Mouse (Mus musculus) MEL (cell line): ENCODE data around the gene Adamtsl3. TPM values are rescaled to one million over a fixed set of nuclear protein-coding genes. Genes with fewer than 3 reads are reported as not detected.

Experiments used
- DNase-seq: peaks from one replicate; pipeline ENCODE4 v3.0.0; 2011; ENCODE audit warnings: low read depth, low spot score
- H3K27ac ChIP-seq: 2 replicates; pipeline ENCODE4 v1.5.1; 2012; ENCODE audit warnings: low read depth, mild to moderate bottlenecking, control low read depth, low read length, moderate library complexity; ENCODE audit not compliant: control insufficient read depth
- H3K27me3 ChIP-seq, 2 experiments: fragments of 150-350 bp in 1 of 2; sonication (generic) in 1 of 2; 2 replicates each; pipeline ENCODE4 v1.6.1; 2012; ENCODE audit warnings: low read length in 2 of 2, mild to moderate bottlenecking in 2 of 2, improper control_type of control experiment in 1 of 2, moderate library complexity in 1 of 2; ENCODE audit not compliant: insufficient read depth in 2 of 2, control insufficient read depth in 1 of 2
- H3K36me3 ChIP-seq, 2 experiments: 2 replicates each; pipeline ENCODE4 v1.6.1; 2012 to 2014; ENCODE audit warnings: low read length in 2 of 2, improper control_type of control experiment in 1 of 2, inconsistent platforms in 1 of 2, mild to moderate bottlenecking in 1 of 2; ENCODE audit not compliant: insufficient read depth in 2 of 2, control insufficient read depth in 1 of 2
- H3K4me1 ChIP-seq, 2 experiments: fragments of 150-350 bp in 1 of 2; sonication (generic) in 1 of 2; 2 replicates each; pipeline ENCODE4 v1.6.1; 2012; ENCODE audit warnings: low read length in 2 of 2, improper control_type of control experiment in 1 of 2, mild to moderate bottlenecking in 1 of 2; ENCODE audit not compliant: insufficient read depth in 2 of 2, control insufficient read depth in 1 of 2
- H3K4me3 ChIP-seq, 2 experiments: fragments of 150-350 bp in 1 of 2; sonication (generic) in 1 of 2; 2 replicates each; pipeline ENCODE4 v1.5.1; 2012; ENCODE audit warnings: low read depth in 2 of 2, low read length in 2 of 2, mild to moderate bottlenecking in 2 of 2, moderate library complexity in 2 of 2, control low read depth in 1 of 2, improper control_type of control experiment in 1 of 2; ENCODE audit not compliant: control insufficient read depth in 1 of 2, insufficient read depth in 1 of 2
- H3K79me2 ChIP-seq: 2 replicates; pipeline ENCODE4 v1.6.1; 2012; ENCODE audit warnings: mild to moderate bottlenecking, low read length, moderate library complexity; ENCODE audit not compliant: control insufficient read depth, poor library complexity, insufficient read depth
- H3K9ac ChIP-seq: 2 replicates; pipeline ENCODE4 v1.6.1; 2012; ENCODE audit warnings: low read depth, mild to moderate bottlenecking, control low read depth, low read length, moderate library complexity; ENCODE audit not compliant: control insufficient read depth, poor library complexity, severe bottlenecking
- H3K9me3 ChIP-seq: fragments of 150-350 bp; sonication (generic); replicated peaks from 2 replicates; pipeline ENCODE4 v1.6.1; 2012; ENCODE audit warnings: mild to moderate bottlenecking, low read length, improper control_type of control experiment, moderate library complexity; ENCODE audit not compliant: insufficient read depth
- BHLHE40 ChIP-seq: IDR thresholded peaks from 2 replicates; pipeline ENCODE4 v1.6.1; 2012; ENCODE audit warnings: low read depth, mild to moderate bottlenecking, inconsistent platforms, low read length, improper control_type of control experiment, borderline replicate concordance
- CTCF ChIP-seq, 3 experiments: IDR thresholded peaks in 2 of 3; conservative IDR thresholded peaks in 1 of 3; 2 replicates each; pipeline ENCODE4 v1.5.1; 2011 to 2012; ENCODE audit warnings: low read length in 3 of 3, low read depth in 2 of 3, mild to moderate bottlenecking in 2 of 3, improper control_type of control experiment in 1 of 3, inconsistent platforms in 1 of 3, mixed read lengths in 1 of 3, moderate library complexity in 1 of 3; ENCODE audit not compliant: control insufficient read depth in 1 of 3, insufficient read depth in 1 of 3, poor library complexity in 1 of 3, severe bottlenecking in 1 of 3
- ELF1 ChIP-seq: IDR thresholded peaks from 2 replicates; pipeline ENCODE4 v1.6.1; 2014; ENCODE audit warnings: low read depth, mild to moderate bottlenecking, inconsistent platforms, low read length, improper control_type of control experiment, moderate library complexity
- EP300 ChIP-seq, 2 experiments: IDR thresholded peaks; 2 replicates each; pipeline ENCODE4 v1.6.1; 2011; ENCODE audit warnings: improper control_type of control experiment in 2 of 2, low read length in 2 of 2, low read depth in 1 of 2, mild to moderate bottlenecking in 1 of 2
- ETS1 ChIP-seq: IDR thresholded peaks from 2 replicates; pipeline ENCODE4 v1.6.1; 2012; ENCODE audit warnings: low read depth, mild to moderate bottlenecking, inconsistent platforms, low read length, improper control_type of control experiment, moderate library complexity
- GABPA ChIP-seq: IDR thresholded peaks from 2 replicates; pipeline ENCODE4 v1.6.1; 2012; ENCODE audit warnings: low read depth, mild to moderate bottlenecking, inconsistent platforms, low read length, improper control_type of control experiment, moderate library complexity
- GATA1 ChIP-seq: IDR thresholded peaks from 2 replicates; pipeline ENCODE4 v1.6.1; 2011; ENCODE audit warnings: low read depth, low read length, improper control_type of control experiment
- HCFC1 ChIP-seq: IDR thresholded peaks from 2 replicates; pipeline ENCODE4 v1.6.1; 2012; ENCODE audit warnings: low read depth, mild to moderate bottlenecking, inconsistent platforms, low read length, improper control_type of control experiment, moderate library complexity
- MAX ChIP-seq: IDR thresholded peaks from 2 replicates; pipeline ENCODE4 v1.6.1; 2011; ENCODE audit warnings: low read length, improper control_type of control experiment
- MEF2A ChIP-seq: IDR thresholded peaks from 2 replicates; pipeline ENCODE4 v1.6.1; 2014; ENCODE audit warnings: low read depth, mild to moderate bottlenecking, inconsistent platforms, low read length, improper control_type of control experiment; ENCODE audit not compliant: poor library complexity, insufficient replicate concordance, severe bottlenecking; ENCODE audit errors: extremely low read depth
- MYB ChIP-seq: IDR thresholded peaks from 2 replicates; pipeline ENCODE4 v1.6.1; 2011; ENCODE audit warnings: mild to moderate bottlenecking, low read depth, low read length, improper control_type of control experiment
- NELFE ChIP-seq: IDR thresholded peaks from 2 replicates; pipeline ENCODE4 v1.6.1; 2011; ENCODE audit warnings: low read depth, low read length, improper control_type of control experiment
- NRF1 ChIP-seq: IDR thresholded peaks from 2 replicates; pipeline ENCODE4 v1.6.1; 2014; ENCODE audit warnings: low read depth, mild to moderate bottlenecking, inconsistent platforms, low read length, improper control_type of control experiment, moderate library complexity; ENCODE audit not compliant: poor library complexity, insufficient read depth, severe bottlenecking
- POLR2AphosphoS5 ChIP-seq: IDR thresholded peaks from 2 replicates; pipeline ENCODE4 v1.6.1; 2012; ENCODE audit warnings: low read depth, borderline replicate concordance, mild to moderate bottlenecking, inconsistent platforms, low read length, moderate library complexity, mixed read lengths
- RAD21 ChIP-seq: IDR thresholded peaks from 2 replicates; pipeline ENCODE4 v1.6.1; 2011; ENCODE audit warnings: mild to moderate bottlenecking, low read depth, low read length, improper control_type of control experiment
- RCOR1 ChIP-seq: IDR thresholded peaks from 2 replicates; pipeline ENCODE4 v1.6.1; 2012; ENCODE audit warnings: low read depth, mild to moderate bottlenecking, inconsistent platforms, low read length, improper control_type of control experiment
- SIN3A ChIP-seq: IDR thresholded peaks from 2 replicates; pipeline ENCODE4 v1.6.1; 2012; ENCODE audit warnings: low read length, improper control_type of control experiment, inconsistent platforms
- SMC3 ChIP-seq: IDR thresholded peaks from 2 replicates; pipeline ENCODE4 v1.6.1; 2011; ENCODE audit warnings: low read depth, low read length, improper control_type of control experiment
- TBP ChIP-seq: IDR thresholded peaks from 2 replicates; pipeline ENCODE4 v1.8.0; 2011; ENCODE audit warnings: low read depth, low read length, improper control_type of control experiment
- UBTF ChIP-seq: IDR thresholded peaks from 2 replicates; pipeline ENCODE4 v1.6.1; 2012; ENCODE audit warnings: low read depth, mild to moderate bottlenecking, inconsistent platforms, low read length, improper control_type of control experiment, moderate library complexity, borderline replicate concordance; ENCODE audit not compliant: insufficient read depth
- USF2 ChIP-seq, 2 experiments: IDR thresholded peaks; 2 replicates each; pipeline ENCODE4 v1.6.1; 2011 to 2012; ENCODE audit warnings: improper control_type of control experiment in 2 of 2, low read length in 2 of 2, borderline replicate concordance in 1 of 2, inconsistent platforms in 1 of 2, low read depth in 1 of 2, mild to moderate bottlenecking in 1 of 2; ENCODE audit not compliant: insufficient read depth in 1 of 2
- ZMIZ1 ChIP-seq: IDR thresholded peaks from 2 replicates; pipeline ENCODE4 v1.6.1; 2012; ENCODE audit warnings: low read depth, mild to moderate bottlenecking, inconsistent platforms, low read length, improper control_type of control experiment, moderate library complexity
- ZNF384 ChIP-seq: IDR thresholded peaks from 2 replicates; pipeline ENCODE4 v1.6.1; 2012; ENCODE audit warnings: low read depth, mild to moderate bottlenecking, inconsistent platforms, low read length, improper control_type of control experiment
- polyA plus RNA-seq, 2 experiments: library from polyadenylated mRNA; stranded (reverse) in 1 of 2; unstranded in 1 of 2; fragments of >175 nt in 1 of 2; fragments of >200 nt in 1 of 2; gene quantifications; 2 replicates each; pipeline versions ENCODE4 v1.2.1 to v1.2.4; 2012; ENCODE audit warnings: low replicate concordance in 2 of 2, low read depth in 1 of 2; ENCODE audit not compliant: insufficient read length in 2 of 2, insufficient read depth in 1 of 2, missing spikeins in 1 of 2
- total RNA-seq: library from RNA; depleted of rRNA; stranded (reverse); fragments of 300-350 nt; gene quantifications from 2 replicates; pipeline ENCODE4 v1.2.3, GENCODE M21; 2012

The Adamtsl3 gene
- total and polyA plus RNA-seq, 3 experiments = not detected

GRCm38 (mm10) chr7:82334000-82334399 is 1.5 kb upstream of the Adamtsl3 start:
- no peaks in the 10 kb centered on the region for H3K79me2 ChIP-seq
- H3K4me3 ChIP-seq = no peak overlapping the region
- H3K27ac ChIP-seq = no peak overlapping the region
- H3K36me3 ChIP-seq = no peaks in the 10 kb centered on the region
- H3K4me1 ChIP-seq = no peaks in the 10 kb centered on the region
- H3K9me3 ChIP-seq = no peaks in the 10 kb centered on the region
- H3K27me3 ChIP-seq = no peaks in the 10 kb centered on the region
- no peak overlapping the region for H3K9ac ChIP-seq
- no peak for TF ChIP-seq UBTF
- no peak for DNase-seq

- H3K27me3 ChIP-seq = no peaks in the 10 kb centered on the region
- no peak for DNase-seq
- TF ChIP-seq SMC3 (no peak), SIN3A (no peak), BHLHE40 (no peak), RAD21 (no peak), ETS1 (no peak), ZMIZ1 (no peak), HCFC1 (no peak), MEF2A (no peak), MAX (no peak), TBP (no peak), GATA1 (no peak), ELF1 (no peak), USF2 (IDR thresholded peaks at IDR 0.05; ENCODE audit: borderline replicate concordance in 1 of 2, insufficient read depth in 1 of 2, low read depth in 1 of 2, low read length in 2 of 2) (no peak), CTCF (IDR thresholded peaks at IDR 0.05 in 2 of 3, conservative IDR thresholded peaks at IDR 0.05 in 1 of 3; ENCODE audit: control insufficient read depth in 1 of 3, insufficient read depth in 1 of 3, low read depth in 2 of 3, low read length in 3 of 3, poor library complexity in 1 of 3, severe bottlenecking in 1 of 3) (no peak)
- TF ChIP-seq, all 39 proteins: peak for 0
- no peak overlapping the region for H3K9ac ChIP-seq
- H3K79me2 ChIP-seq = no peaks in the 10 kb centered on the region
- no peak overlapping the region for H3K27ac ChIP-seq
- no peaks in the 10 kb centered on the region for H3K4me1 ChIP-seq
- no peaks in the 10 kb centered on the region for H3K9me3 ChIP-seq
- no peak overlapping the region for H3K4me3 ChIP-seq
- no peaks in the 10 kb centered on the region for H3K36me3 ChIP-seq
These were observed 638 bp downstream of the Adamtsl3 start for GRCm38 (mm10) chr7:82336132-82336531.

GRCm38 (mm10) chr7:82338121-82338520 is 2.6 kb downstream of the Adamtsl3 start:
- no peaks in the 10 kb centered on the region for H3K27me3 ChIP-seq
- no peak for TF ChIP-seq ZMIZ1
- TF ChIP-seq CTCF (IDR thresholded peaks at IDR 0.05 in 2 of 3, conservative IDR thresholded peaks at IDR 0.05 in 1 of 3; ENCODE audit: control insufficient read depth in 1 of 3, insufficient read depth in 1 of 3, low read depth in 2 of 3, low read length in 3 of 3, poor library complexity in 1 of 3, severe bottlenecking in 1 of 3) = no peak
- TF ChIP-seq NRF1 = no peak
- TF ChIP-seq UBTF = no peak
- no peak for TF ChIP-seq USF2 (IDR thresholded peaks at IDR 0.05; ENCODE audit: borderline replicate concordance in 1 of 2, insufficient read depth in 1 of 2, low read depth in 1 of 2, low read length in 2 of 2)
- TF ChIP-seq MYB = no peak
- no peak for TF ChIP-seq ETS1
- TF ChIP-seq ZNF384 = no peak
- no peak for TF ChIP-seq GATA1
- TF ChIP-seq HCFC1 = no peak
- no peak for TF ChIP-seq ELF1
- TF ChIP-seq POLR2AphosphoS5 = no peak
- no peak for TF ChIP-seq EP300 (IDR thresholded peaks at IDR 0.05; ENCODE audit: low read depth in 1 of 2, low read length in 2 of 2)
- no peak for TF ChIP-seq GABPA
- TF ChIP-seq NELFE = no peak
- TF ChIP-seq RCOR1 = no peak
- TF ChIP-seq, all 39 proteins: peak for 0
- no peaks in the 10 kb centered on the region for H3K36me3 ChIP-seq
- DNase-seq = no peak
- H3K4me1 ChIP-seq = no peaks in the 10 kb centered on the region
- no peak overlapping the region for H3K9ac ChIP-seq
- H3K9me3 ChIP-seq = no peaks in the 10 kb centered on the region
- no peak overlapping the region for H3K4me3 ChIP-seq
- no peak overlapping the region for H3K27ac ChIP-seq
- H3K79me2 ChIP-seq = no peaks in the 10 kb centered on the region
